Mouse (Mus musculus) liver, adult 2 months (tissue): ENCODE measurements around the gene Crabp1.

ENCODE experiments used
- CTCF ChIP-seq: fragments of 200-500 bp; IDR thresholded peaks from 2 replicates; pipeline ENCODE4 v1.5.1; 2011; ENCODE audit warnings: low read depth, low read length, control low read depth
- POLR2A ChIP-seq: fragments of 200-500 bp; IDR thresholded peaks from 2 replicates; pipeline ENCODE4 v1.6.1; 2011; ENCODE audit warnings: low read length, control low read depth; ENCODE audit not compliant: insufficient read depth; ENCODE audit errors: extremely low read depth

DNA sequence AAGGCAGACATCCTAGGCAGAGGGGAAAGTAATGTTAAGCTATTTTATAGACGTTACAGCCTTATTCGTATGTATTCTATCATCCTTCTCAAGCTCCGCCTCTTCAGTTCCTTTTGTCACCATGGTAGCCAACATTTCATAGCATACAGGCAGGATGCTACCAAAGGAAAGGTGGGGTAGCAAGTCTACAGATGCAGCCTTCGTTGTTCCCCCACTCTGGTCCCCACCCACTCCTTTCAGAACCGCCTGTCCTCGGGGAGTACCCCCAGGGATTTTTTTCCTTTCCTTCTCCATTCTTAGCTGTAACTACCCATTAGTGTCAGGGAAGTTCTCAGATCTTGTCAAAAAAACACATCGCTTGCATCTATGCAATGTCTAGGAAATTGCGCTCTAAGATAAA lies 14.7 kb downstream of the Crabp1 start:
- TF ChIP-seq POLR2A (no peak), CTCF (no peak)
